Mouse (Mus musculus) embryonic fibroblast, embryonic 13.5 days (primary cell): ENCODE results near the gene Gng13. TPM values are rescaled to one million over a fixed set of nuclear protein-coding genes. Genes with fewer than 3 reads are reported as not detected.

Source experiments
- H3K27ac ChIP-seq: 2 replicates; pipeline ENCODE4 v1.5.1; 2012; ENCODE audit warnings: low read length, control low read depth, inconsistent platforms; ENCODE audit not compliant: insufficient read depth
- H3K4me1 ChIP-seq: 2 replicates; pipeline ENCODE4 v1.6.1; 2011; ENCODE audit warnings: low read length; ENCODE audit not compliant: control insufficient read depth, insufficient read depth
- H3K4me3 ChIP-seq: 2 replicates; pipeline ENCODE4 v1.5.1; 2011; ENCODE audit warnings: mild to moderate bottlenecking, control low read depth, low read length; ENCODE audit not compliant: insufficient read depth
- CTCF ChIP-seq: IDR thresholded peaks from 2 replicates; pipeline ENCODE4 v1.5.1; 2011; ENCODE audit warnings: mild to moderate bottlenecking, control low read depth, low read length, moderate library complexity, borderline replicate concordance; ENCODE audit not compliant: insufficient read depth
- POLR2A ChIP-seq: IDR thresholded peaks from 2 replicates; pipeline ENCODE4 v1.6.1; 2011; ENCODE audit warnings: low read depth, mild to moderate bottlenecking, control low read depth, low read length, moderate library complexity
- polyA plus RNA-seq: library from polyadenylated mRNA; stranded (reverse); fragments of >200 nt; gene quantifications from 2 replicates; pipeline ENCODE4 v1.2.4, GENCODE M21; 2011; ENCODE audit warnings: low read depth; ENCODE audit not compliant: missing spikeins, insufficient read length

Gng13 gene
- polyA plus RNA-seq, 1 experiment: not detected

- Histone ChIP-seq H3K27ac (no peak overlapping the region), H3K4me3 (no peak overlapping the region), H3K4me1 (peaks cover 3% of the 10 kb centered on the region; the same call in 1 of the 2 replicates)
- no peak for TF ChIP-seq POLR2A
- TF ChIP-seq CTCF: no peak
Measured at GRCm38 (mm10) chr17:25749314-25749713, 32.3 kb downstream of the Gng13 start.

- Histone ChIP-seq H3K27ac (no peak overlapping the region), H3K4me1 (peaks cover 9% of the 10 kb centered on the region), H3K4me3 (no peak overlapping the region)
- no peak for TF ChIP-seq POLR2A
- no peak for TF ChIP-seq CTCF
Measured at GRCm38 (mm10) chr17:25751446-25751845, 34.5 kb downstream of the Gng13 start.

- TF ChIP-seq POLR2A: no peak
- TF ChIP-seq CTCF: no peak
- Histone ChIP-seq H3K4me3 (no peak within 1 kb of the TSS), H3K4me1 (peaks cover 18% of the 10 kb centered on the region), H3K27ac (no peak within 1 kb of the TSS)
Measured at GRCm38 (mm10) chr17:25754241-25754640, 37.3 kb downstream of the Gng13 start, which contains the start of gene Msln. Gene Msln (minus strand): TSS chr17:25754378.

GRCm38 (mm10) chr17:25755086-25755485 is 38.1 kb downstream of the Gng13 start:
- Histone ChIP-seq H3K27ac (no peak overlapping the region), H3K4me1 (peaks cover 18% of the 10 kb centered on the region)
- TF ChIP-seq CTCF: no peak
- no peak for TF ChIP-seq POLR2A

GRCm38 (mm10) chr17:25755627-25756377 is 38.8 kb downstream of the Gng13 start:
- Histone ChIP-seq H3K4me3 (no peak overlapping the region), H3K27ac (peak overlapping the region; percentile 49), H3K4me1 (peaks cover 18% of the 10 kb centered on the region)
- TF ChIP-seq POLR2A (no peak), CTCF (no peak)

More at GRCm38 (mm10) chr17:25755086-25755485, 38.1 kb downstream of the Gng13 start:
- no peak overlapping the region for H3K4me3 ChIP-seq

- H3K4me3 ChIP-seq: no peak overlapping the region
- peaks cover 15% of the 10 kb centered on the region for H3K4me1 ChIP-seq
- H3K27ac ChIP-seq: peak overlapping the region; percentile 76
- TF ChIP-seq POLR2A (no peak), CTCF (no peak)
Measured at GRCm38 (mm10) chr17:25756378-25757242, 39.6 kb downstream of the Gng13 start.

GRCm38 (mm10) chr17:25757691-25758090 is 40.7 kb downstream of the Gng13 start:
- peak overlapping the region; percentile 76; the same call in 1 of the 2 replicates for H3K27ac ChIP-seq
- H3K4me3 ChIP-seq: no peak overlapping the region
- TF ChIP-seq POLR2A (no peak), CTCF (no peak)
- peaks cover 15% of the 10 kb centered on the region for H3K4me1 ChIP-seq

GRCm38 (mm10) chr17:25760148-25760547 is 43.2 kb downstream of the Gng13 start:
- Histone ChIP-seq H3K27ac (no peak overlapping the region), H3K4me3 (no peak overlapping the region), H3K4me1 (peaks cover 15% of the 10 kb centered on the region)
- TF ChIP-seq POLR2A (no peak), CTCF (no peak)

- no peak overlapping the region for H3K27ac ChIP-seq
- H3K4me3 ChIP-seq: no peak overlapping the region
- peaks cover 7% of the 10 kb centered on the region for H3K4me1 ChIP-seq
- TF ChIP-seq CTCF: no peak
- TF ChIP-seq POLR2A: no peak
Measured at GRCm38 (mm10) chr17:25761561-25761970, 44.6 kb downstream of the Gng13 start.
